Mouse (Mus musculus) cortical plate, adult 2 months (tissue): Measurements from ENCODE around the gene Gm17949.

Experiments
- CTCF ChIP-seq: fragments of 200-500 bp; IDR thresholded peaks from 2 replicates; pipeline ENCODE4 v1.5.1; 2011; ENCODE audit warnings: mild to moderate bottlenecking, control low read depth, low read length; ENCODE audit not compliant: insufficient read depth; ENCODE audit errors: extremely low read depth
- POLR2A ChIP-seq: fragments of 200-500 bp; IDR thresholded peaks from 2 replicates; pipeline ENCODE4 v1.6.1; 2011; ENCODE audit warnings: mild to moderate bottlenecking, low read length, control low read depth; ENCODE audit not compliant: insufficient read depth; ENCODE audit errors: extremely low read depth

DNA sequence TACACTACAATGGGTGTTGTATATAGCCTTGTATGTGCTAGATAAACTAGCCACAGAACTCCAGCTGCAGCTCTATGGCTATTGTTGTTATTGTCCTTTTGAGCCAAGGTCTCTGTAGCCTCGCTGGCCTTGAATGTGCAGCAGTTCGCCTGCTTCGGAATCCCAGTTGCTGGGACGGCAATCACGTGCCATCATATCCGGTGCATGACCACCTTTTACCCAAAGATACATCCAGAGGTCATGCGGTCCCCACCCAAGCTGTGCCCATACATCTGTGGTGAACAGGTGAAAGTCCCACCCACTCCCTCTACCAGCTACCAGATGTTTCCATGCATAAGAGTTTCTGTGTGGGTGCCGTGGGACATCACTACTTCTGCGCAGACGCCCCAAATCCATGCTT is 49.8 kb downstream of the Gm17949 start:
- TF ChIP-seq CTCF: no peak
- no peak for TF ChIP-seq POLR2A
